Mouse (Mus musculus) small intestine, adult 2 months (tissue): ENCODE data around the gene Cep128.

Source experiments
- CTCF ChIP-seq: fragments of 200-500 bp; IDR thresholded peaks from 2 replicates; pipeline ENCODE4 v1.5.1; 2012; ENCODE audit warnings: low read depth, mild to moderate bottlenecking, control low read depth, inconsistent platforms, low read length, moderate library complexity, mixed read lengths; ENCODE audit not compliant: insufficient replicate concordance, insufficient read length; ENCODE audit errors: extremely low read depth
- POLR2A ChIP-seq: fragments of 200-500 bp; IDR thresholded peaks from 2 replicates; pipeline ENCODE4 v1.6.1; 2012; ENCODE audit warnings: low read depth, mild to moderate bottlenecking, control low read depth, inconsistent platforms, low read length, moderate library complexity

DNA sequence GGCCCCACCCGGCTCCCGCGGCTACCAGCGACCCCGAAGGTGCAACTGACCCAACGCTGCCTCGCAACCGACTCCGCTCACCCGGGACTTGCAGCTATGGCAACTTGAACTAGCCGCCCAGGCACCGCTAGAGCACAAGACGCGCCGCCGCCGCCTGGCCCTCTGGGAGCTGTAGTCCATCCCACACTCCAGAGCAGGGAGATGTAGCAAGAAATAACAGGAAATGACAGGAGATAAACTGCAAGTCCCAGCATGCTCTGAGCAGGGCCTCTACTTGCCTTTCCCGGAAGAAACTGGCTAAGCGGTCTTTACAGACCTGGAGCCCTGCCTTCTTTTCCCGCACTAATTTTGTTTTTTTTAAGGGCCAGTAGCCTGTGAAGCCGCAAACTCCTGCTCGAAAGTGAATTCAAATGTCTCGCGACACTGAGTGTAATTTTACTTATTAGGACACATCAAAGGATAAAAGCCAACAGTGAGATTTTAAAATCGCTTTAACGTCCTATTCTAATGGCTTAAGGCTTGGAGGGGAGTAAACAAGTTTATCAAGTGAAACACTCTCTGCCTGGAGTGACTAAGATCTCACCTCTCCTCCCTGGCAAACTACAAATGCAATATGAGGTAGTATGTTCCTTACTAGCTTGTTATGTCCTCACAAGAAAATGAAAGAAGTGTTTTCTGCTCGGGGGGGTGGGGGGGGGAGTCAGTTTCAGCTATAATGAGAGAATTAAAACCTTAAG is at the start of gene Cep128, which contains the start of gene Tshr:
- TF ChIP-seq POLR2A (peak; percentile 54; the same call in 1 of the 2 replicates), CTCF (no peak)
